Mouse (Mus musculus): ENCODE measurements around the gene Nmt2.
A peak's percentile ranks its signal among the peaks of the same experiment; 100 is the strongest.

Nmt2 gene

GRCm38 (mm10) chr2:3283602-3284472 is at the start of gene Nmt2:
Gene Nmt2, plus strand, starts transcription at chr2:3284212.
- DNase-seq (ENCODE audit: low spot score): peak; percentile 100

- no peak for DNase-seq (ENCODE audit: low spot score)
Observed at GRCm38 (mm10) chr2:3239255-3239654, 44.8 kb upstream of the Nmt2 start.

DNA sequence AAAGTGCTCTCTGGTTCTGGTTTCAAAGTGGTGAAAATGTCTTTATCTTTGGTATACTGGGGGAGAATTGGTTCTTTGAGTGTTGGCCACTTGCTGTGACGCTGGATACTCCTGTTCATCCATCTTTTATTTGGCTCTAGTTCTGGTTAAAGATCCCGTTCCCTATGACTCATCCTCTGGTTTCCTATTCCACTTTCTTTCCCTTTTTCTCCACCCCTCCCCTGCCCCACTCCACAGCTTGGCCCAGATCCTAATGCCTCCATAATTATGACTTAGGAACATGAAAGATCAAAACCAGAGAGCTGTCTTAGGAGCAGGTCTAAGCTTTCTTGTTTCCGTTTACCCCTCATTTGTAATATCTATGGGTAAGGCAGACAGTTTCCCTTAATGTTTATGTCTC is 39.8 kb upstream of the Nmt2 start:
- no peak for DNase-seq (ENCODE audit: low spot score)

DNA sequence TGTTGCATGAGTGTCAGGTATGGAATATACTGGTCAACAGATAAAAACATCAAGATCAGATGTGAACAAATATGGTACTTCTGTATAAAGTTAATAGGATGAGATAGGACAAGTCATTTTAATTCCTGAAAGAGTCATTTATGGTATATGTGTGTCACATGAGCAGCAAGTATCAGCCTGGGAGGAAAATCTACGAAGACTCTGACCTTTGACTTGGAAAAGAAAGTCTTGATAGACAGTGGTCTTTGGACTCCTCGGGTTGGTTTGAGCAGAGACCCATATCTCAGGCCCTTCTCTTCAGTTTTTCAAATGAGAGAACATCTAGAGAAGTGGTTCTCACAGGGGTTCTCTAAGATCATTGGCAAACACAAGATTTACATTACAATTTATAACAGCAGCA is 32.7 kb upstream of the Nmt2 start:
- DNase-seq (ENCODE audit: low spot score): no peak

- DNase-seq (ENCODE audit: low spot score): no peak
Observed at GRCm38 (mm10) chr2:3266466-3266865, 17.5 kb upstream of the Nmt2 start.

GRCm38 (mm10) chr2:3267879-3268278 is 16.1 kb upstream of the Nmt2 start:
- DNase-seq (ENCODE audit: low spot score): no peak

DNA sequence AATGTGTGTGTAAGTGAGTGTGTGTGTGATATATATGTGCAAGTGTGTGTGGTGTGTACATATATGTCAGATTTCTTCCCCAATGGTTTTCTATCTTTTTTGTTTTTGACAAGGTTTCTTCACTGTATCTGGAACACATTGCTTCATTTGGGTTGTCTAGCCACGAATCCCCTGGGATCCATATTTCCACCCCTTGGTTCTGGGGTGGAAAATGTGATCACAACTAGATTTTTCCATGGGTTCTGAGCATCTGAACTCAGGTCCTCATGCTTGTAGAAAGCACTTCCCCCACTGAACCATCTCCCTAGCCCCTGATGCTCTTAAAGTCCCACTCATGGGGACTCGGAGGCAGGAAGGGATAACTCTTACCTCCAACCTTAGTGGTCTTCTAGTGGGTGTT is 10.7 kb upstream of the Nmt2 start:
- no peak for DNase-seq (ENCODE audit: low spot score)

GRCm38 (mm10) chr2:3276106-3276505 is 7.9 kb upstream of the Nmt2 start:
- DNase-seq (ENCODE audit: low spot score): no peak

- no peak for DNase-seq (ENCODE audit: low spot score)
Observed at GRCm38 (mm10) chr2:3277502-3277901, 6.5 kb upstream of the Nmt2 start.

GRCm38 (mm10) chr2:3281311-3281710 is 2.7 kb upstream of the Nmt2 start:
- DNase-seq (ENCODE audit: low spot score): no peak

GRCm38 (mm10) chr2:3282866-3283601 is 978 bp upstream of the Nmt2 start:
- peak; percentile 61 for DNase-seq (ENCODE audit: low spot score)

DNA sequence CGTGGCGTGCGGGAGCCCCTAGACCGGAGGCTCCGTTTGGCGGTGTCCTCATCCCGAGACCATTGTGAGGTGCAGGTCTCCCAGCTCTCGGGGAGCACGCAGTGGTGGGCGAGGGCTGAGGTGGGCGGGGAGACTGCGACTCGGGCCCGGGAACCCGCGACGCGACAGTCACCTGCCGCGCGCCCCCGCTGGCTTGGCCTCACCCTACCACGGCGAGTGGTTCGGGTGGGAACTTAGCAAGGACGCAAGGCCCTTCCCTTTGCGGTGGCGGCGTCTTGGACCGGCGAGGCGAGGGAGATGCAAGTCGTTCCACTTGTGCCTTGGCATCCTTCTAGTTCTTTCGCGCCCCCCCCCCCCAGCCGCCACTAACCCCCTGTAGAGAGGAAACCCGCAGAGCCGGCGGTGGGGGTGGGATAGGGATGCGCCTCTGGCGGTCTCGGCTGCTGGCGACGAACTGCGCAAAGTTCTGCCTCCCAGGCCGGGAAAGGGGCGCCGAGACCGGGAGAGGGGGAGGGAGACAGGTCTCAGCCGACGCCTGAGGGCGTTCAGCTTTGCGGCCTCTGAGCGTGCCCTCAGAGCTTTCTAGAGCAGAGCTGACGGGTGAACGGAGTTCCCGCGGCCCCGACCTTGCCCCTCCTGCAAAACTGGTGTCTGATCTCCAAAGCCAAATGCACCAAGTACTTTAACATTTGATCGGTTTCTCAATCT is 615 bp downstream of the Nmt2 start:
- peak; percentile 32 for DNase-seq (ENCODE audit: low spot score)

DNA sequence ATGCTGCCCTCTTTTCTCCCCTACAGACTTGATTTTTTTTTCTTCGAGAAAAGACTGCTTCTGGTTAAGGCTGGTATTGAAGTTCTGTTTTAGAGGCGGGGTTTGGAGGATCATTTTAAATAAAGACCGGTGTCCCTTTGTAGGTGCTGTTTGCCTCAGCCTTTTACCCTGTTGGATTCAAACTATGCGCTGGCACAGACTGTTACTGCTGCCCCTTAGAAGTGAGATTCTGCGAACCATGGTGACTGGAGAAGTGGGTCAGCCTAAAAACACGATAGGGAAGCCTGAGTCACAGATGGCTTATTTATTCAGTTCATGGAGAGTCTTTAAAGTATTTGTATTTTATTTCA is 1.1 kb downstream of the Nmt2 start:
- DNase-seq (ENCODE audit: low spot score): no peak

- DNase-seq (ENCODE audit: low spot score): no peak
Observed at GRCm38 (mm10) chr2:3285709-3286108, 1.7 kb downstream of the Nmt2 start.

GRCm38 (mm10) chr2:3286243-3286642 is 2.2 kb downstream of the Nmt2 start:
- DNase-seq (ENCODE audit: low spot score): no peak

GRCm38 (mm10) chr2:3289581-3289980 is 5.6 kb downstream of the Nmt2 start:
- DNase-seq (ENCODE audit: low spot score): no peak

DNA sequence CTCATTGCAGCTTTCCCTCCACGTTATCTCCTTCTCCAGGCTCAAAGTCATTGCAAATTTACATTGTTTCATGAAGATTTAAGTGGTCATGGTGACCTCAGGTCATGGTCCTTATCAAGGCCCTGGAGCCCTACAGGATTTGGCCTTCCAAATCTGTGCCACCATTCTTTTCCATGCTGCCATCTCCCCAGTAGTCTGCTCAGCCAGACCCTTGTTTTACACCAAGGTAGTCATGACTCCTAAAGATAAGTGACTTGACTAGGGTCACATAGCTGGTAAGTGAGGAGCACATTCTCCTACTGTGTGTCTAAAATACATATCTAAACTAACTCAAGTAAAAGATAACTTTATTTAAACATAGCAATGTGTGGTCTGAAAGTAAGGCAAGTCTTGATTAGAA is 8.2 kb downstream of the Nmt2 start:
- DNase-seq (ENCODE audit: low spot score): no peak

DNA sequence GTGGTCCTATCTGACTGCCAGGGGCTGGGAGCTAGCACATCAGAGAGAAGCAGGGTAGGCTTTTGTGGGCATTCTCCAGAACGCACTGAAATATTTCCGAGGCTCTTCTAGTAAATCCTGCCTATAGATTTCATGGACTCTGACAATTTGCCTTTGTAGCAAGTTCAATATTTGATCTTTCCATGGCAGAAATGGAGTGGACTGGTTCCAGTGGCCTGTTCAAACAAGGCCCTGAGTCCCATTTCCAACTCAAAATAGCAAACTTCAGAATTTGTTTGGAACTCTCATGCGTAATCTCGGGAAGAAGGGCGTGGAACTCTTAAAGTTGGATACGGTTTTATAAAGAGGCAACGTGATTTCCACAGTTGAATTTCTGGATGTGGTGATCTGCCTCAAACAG is 11.8 kb downstream of the Nmt2 start:
- DNase-seq (ENCODE audit: low spot score): no peak

- peak; percentile 31 for DNase-seq (ENCODE audit: low spot score)
Observed at GRCm38 (mm10) chr2:3305426-3306025, 21.5 kb downstream of the Nmt2 start.

GRCm38 (mm10) chr2:3323132-3323531 is 39.1 kb downstream of the Nmt2 start:
- DNase-seq (ENCODE audit: low spot score): no peak

- no peak for DNase-seq (ENCODE audit: low spot score)
Observed at GRCm38 (mm10) chr2:3324381-3325130, 40.5 kb downstream of the Nmt2 start.

GRCm38 (mm10) chr2:3326547-3326946 is 42.5 kb downstream of the Nmt2 start:
- no peak for DNase-seq (ENCODE audit: low spot score)
